Mouse (Mus musculus) heart, adult 2 months (tissue): Measurements from ENCODE around the gene Iqschfp.

Experiments used
- CTCF ChIP-seq: fragments of 200-600 bp; IDR thresholded peaks from 2 replicates; pipeline ENCODE4 v1.8.1; 2022; ENCODE audit warnings: antibody characterized with exemption, mild to moderate bottlenecking, moderate library complexity
- POLR2A ChIP-seq: fragments of 200-500 bp; IDR thresholded peaks from 2 replicates; pipeline ENCODE4 v1.6.1; 2011; ENCODE audit warnings: mild to moderate bottlenecking, low read depth, low read length, control low read depth; ENCODE audit not compliant: insufficient read depth

GRCm38 (mm10) chr3:68055071-68055470 lies 163.0 kb downstream of the Iqschfp start:
- no peak for TF ChIP-seq POLR2A
- TF ChIP-seq CTCF, result no peak
